ENCODE assay signal across 8 mouse cellular contexts in the genomic region with DNA sequence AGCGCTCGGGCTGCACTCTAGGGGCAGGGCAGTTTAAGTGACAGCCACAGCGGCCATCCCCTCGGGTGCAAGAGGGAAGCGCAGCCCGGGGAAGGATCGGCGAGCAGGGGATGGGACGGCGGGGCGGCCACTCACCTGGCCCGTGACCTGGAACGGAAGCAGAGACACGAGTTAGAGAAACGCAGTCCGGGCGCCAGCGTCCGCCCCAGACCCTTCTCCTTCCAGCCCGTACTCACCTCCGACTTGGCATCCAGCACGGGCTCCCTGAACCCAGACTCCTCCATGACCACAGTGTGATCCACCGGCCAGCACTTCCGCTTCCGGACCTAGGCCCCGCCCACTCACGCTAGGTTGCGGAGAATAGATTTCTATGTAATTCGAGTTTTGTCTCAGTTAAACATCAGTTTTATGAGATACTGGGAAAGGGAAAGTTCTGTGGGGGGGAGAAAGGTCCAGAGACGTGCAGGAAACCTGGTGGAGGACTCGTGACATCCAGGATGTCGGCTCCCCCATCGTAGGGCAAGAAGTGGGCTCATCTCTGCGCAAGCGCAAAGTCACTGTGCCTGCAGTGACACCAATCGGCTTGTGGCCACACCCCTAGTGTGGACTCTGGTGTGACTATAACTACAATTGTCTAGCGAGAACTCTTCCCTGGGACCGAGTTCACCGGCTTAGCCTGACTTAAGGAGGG. TPM values are rescaled to one million over a fixed set of nuclear protein-coding genes. Genes with fewer than 3 reads are reported as not detected.
DNase-seq lines count a peak whose midpoint lies in the region; ATAC-seq lines count a peak whose summit lies in the region.

A gene (minus strand): TSS at position 534 of the 691 bp plus-strand sequence.

- H3K4me3 ChIP-seq in hindbrain, embryonic 11.5 days (ENCODE audit: low read depth, low read length), result peak within 1 kb of the TSS; percentile 70

- ATAC-seq in hindbrain, embryonic 11.5 days (ENCODE audit: low FRiP score), result peak; percentile 99

- H3K4me1 ChIP-seq in hindbrain, embryonic 11.5 days (replicated peaks; ENCODE audit: control insufficient read depth, insufficient read depth, low read length), result no peaks in the 10 kb centered on the region

- DNase-seq in MN1 (ENCODE audit: low spot score), result peak; percentile 94
- DNase-seq in cerebellum, adult 9-10 months, result peak; percentile 95
- peak; percentile 92 to 95 for DNase-seq in frontal cortex, adult 2 months (ENCODE audit: extremely low spot score in 1 of 2, low spot score in 1 of 2)
- peak; percentile 91 for DNase-seq in hindbrain, embryonic 11.5 days (ENCODE audit: low spot score)
- DNase-seq in layer of hippocampus, postnatal 10 days (ENCODE audit: low spot score in 2 of 2), result peak; percentile 86 to 90
- DNase-seq in lung, postnatal 10 days, result peak; percentile 95
- peak; percentile 88 for DNase-seq in ovary, postnatal 36 days (ENCODE audit: low spot score)
- DNase-seq in thymus, postnatal 25 days, result peak; percentile 87

- H3K27me3 ChIP-seq in hindbrain, embryonic 11.5 days (ENCODE audit: control insufficient read depth, insufficient read depth, low read length), result no peaks in the 10 kb centered on the region

- peak within 1 kb of the TSS; percentile 75 for H3K27ac ChIP-seq in hindbrain, embryonic 11.5 days (ENCODE audit: low read depth, low read length)

- no peaks in the 10 kb centered on the region for H3K9me3 ChIP-seq in hindbrain, embryonic 11.5 days (ENCODE audit: control insufficient read depth, low read length)

- peak within 1 kb of the TSS; percentile 78 for H3K9ac ChIP-seq in hindbrain, embryonic 11.5 days (ENCODE audit: low read depth, low read length)

- no peaks in the 10 kb centered on the region for H3K36me3 ChIP-seq in hindbrain, embryonic 11.5 days (ENCODE audit: control insufficient read depth, insufficient read depth, low read length)

- H3K4me2 ChIP-seq in hindbrain, embryonic 11.5 days (replicated peaks; ENCODE audit: low read depth, low read length), result peak within 1 kb of the TSS; percentile 75

- under 1% methylated on average over 39 of the region's 39 CpGs for WGBS in hindbrain, embryonic 11.5 days

RNA-seq across cellular contexts. Expression of the gene that starts here (rescaled TPM):
- 52.0 and 59.8 TPM in 2 replicates for polyA plus RNA-seq in frontal cortex, adult 2 months (2012; rRNA removed)
- polyA plus RNA-seq in hindbrain, embryonic 11.5 days (2014; fragmentation: Nextera tagmentation; extraction: Ambion mirVana), result 119 and 121 TPM in 2 replicates
- 10 to 100 TPM; 58.2 to 62.1 TPM for total RNA-seq in layer of hippocampus, postnatal 10 days (2021)

Comparison
In these comparisons a context has a peak if more than half of its experiments do, and no peak if none do; other contexts are left out.
1. Peak in every context shown above with its lines: DNase-seq, ATAC-seq, H3K4me3 ChIP-seq and H3K27ac ChIP-seq.